Mouse (Mus musculus): ENCODE data around the gene Wdr34.

Wdr34 gene

GRCm38 (mm10) chr2:30048699-30049388, at the start of gene Wdr34:
Wdr34 (minus strand) TSS chr2:30048881.
- DNase-seq: peak; percentile 99

GRCm38 (mm10) chr2:30095882-30096527, 47.3 kb upstream of the Wdr34 start:
- DNase-seq: peak; percentile 69

- DNase-seq: no peak
Observed at GRCm38 (mm10) chr2:30094208-30094588, 45.5 kb upstream of the Wdr34 start.

- peak; percentile 98 for DNase-seq
Observed at GRCm38 (mm10) chr2:30093471-30094207, 45.0 kb upstream of the Wdr34 start, which contains the start of gene Zdhhc12. Zdhhc12 (minus strand) TSS chr2:30093648.

- no peak for DNase-seq
Observed at GRCm38 (mm10) chr2:30092280-30092918, 43.7 kb upstream of the Wdr34 start.

GRCm38 (mm10) chr2:30091521-30091920, 42.8 kb upstream of the Wdr34 start:
- DNase-seq: no peak

GRCm38 (mm10) chr2:30087310-30087709, 38.6 kb upstream of the Wdr34 start:
- no peak for DNase-seq

- DNase-seq: no peak
Observed at GRCm38 (mm10) chr2:30084632-30085031, 36.0 kb upstream of the Wdr34 start.

GRCm38 (mm10) chr2:30084113-30084512, 35.4 kb upstream of the Wdr34 start:
- DNase-seq: no peak

GRCm38 (mm10) chr2:30080181-30080800, 31.6 kb upstream of the Wdr34 start:
- no peak for DNase-seq

- DNase-seq: no peak
Observed at GRCm38 (mm10) chr2:30078760-30079159, 30.1 kb upstream of the Wdr34 start.

- no peak for DNase-seq
Observed at GRCm38 (mm10) chr2:30078349-30078712, 29.6 kb upstream of the Wdr34 start.

- DNase-seq: peak; percentile 83
Observed at GRCm38 (mm10) chr2:30077502-30078348, 29.0 kb upstream of the Wdr34 start, which contains the start of gene Pkn3. Pkn3 (plus strand) TSS chr2:30077684.

GRCm38 (mm10) chr2:30076959-30077358, 28.3 kb upstream of the Wdr34 start:
- DNase-seq: no peak

GRCm38 (mm10) chr2:30076439-30076838, 27.8 kb upstream of the Wdr34 start:
- no peak for DNase-seq

- no peak for DNase-seq
Observed at GRCm38 (mm10) chr2:30075625-30076024, 26.9 kb upstream of the Wdr34 start.

- DNase-seq: no peak
Observed at GRCm38 (mm10) chr2:30073285-30073684, 24.6 kb upstream of the Wdr34 start.

GRCm38 (mm10) chr2:30072875-30073274, 24.2 kb upstream of the Wdr34 start:
- no peak for DNase-seq

- no peak for DNase-seq
Observed at GRCm38 (mm10) chr2:30067962-30068361, 19.3 kb upstream of the Wdr34 start.

GRCm38 (mm10) chr2:30067031-30067888, 18.6 kb upstream of the Wdr34 start:
- DNase-seq: peak; percentile 67
